Mouse (Mus musculus) forebrain, embryonic 12.5 days (tissue): ENCODE measurements around the gene Prss3. TPM values are rescaled to one million over a fixed set of nuclear protein-coding genes. Genes with fewer than 3 reads are reported as not detected.
"Not testable (repeated sequence)": the region's sequence is repeated elsewhere in the genome, so short reads cannot be mapped to it uniquely, and the experiment has no call there.

Experiments used
- ATAC-seq: fragments of 200-750 bp; cut with Nextera tagmentation; 2 replicates; pipeline ENCODE4 v1.8.0; 2017; ENCODE audit warnings: moderate TSS enrichment; ENCODE audit not compliant: low FRiP score
- H3K27ac ChIP-seq: fragments of 300-500 bp; sonication (generic); 2 replicates; pipeline ENCODE4 v1.5.1; 2016; ENCODE audit warnings: mild to moderate bottlenecking
- H3K27me3 ChIP-seq: fragments of 300-500 bp; sonication (generic); 2 replicates; pipeline ENCODE4 v1.6.1; 2016; ENCODE audit warnings: mild to moderate bottlenecking
- H3K36me3 ChIP-seq: fragments of 300-500 bp; sonication (generic); replicated peaks from 2 replicates; pipeline ENCODE4 v1.6.1; 2016; ENCODE audit warnings: mild to moderate bottlenecking
- H3K4me1 ChIP-seq: fragments of 300-500 bp; sonication (generic); 2 replicates; pipeline ENCODE4 v1.6.1; 2016
- H3K4me2 ChIP-seq: fragments of 300-500 bp; sonication (generic); 2 replicates; pipeline ENCODE4 v1.6.1; 2016; ENCODE audit warnings: mild to moderate bottlenecking, moderate library complexity
- H3K4me3 ChIP-seq: fragments of 300-500 bp; sonication (generic); replicated peaks from 2 replicates; pipeline ENCODE4 v1.5.1; 2016; ENCODE audit warnings: mild to moderate bottlenecking
- H3K9ac ChIP-seq: fragments of 300-500 bp; sonication (generic); 2 replicates; pipeline ENCODE4 v1.6.1; 2016; ENCODE audit warnings: mild to moderate bottlenecking
- H3K9me3 ChIP-seq: fragments of 300-500 bp; sonication (generic); 2 replicates; pipeline ENCODE4 v1.6.1; 2016
- WGBS: fragments of 180-500 bp; shearing (Covaris S2); methylation state at CpG from one replicate; pipeline ENCODE4 v1.1.7; 2016; 5-methylcytosine and 5-hydroxymethylcytosine counted together
- polyA plus RNA-seq: library from polyadenylated mRNA; unstranded; fragments of >200 nt; fragmentation: Nextera tagmentation; extraction: Ambion mirVana; gene quantifications from 2 replicates; pipeline ENCODE4 v1.2.1, GENCODE M21; 2016

The Prss3 gene
- 0.27 TPM in 1 of 2 replicates, not detected in the other for polyA plus RNA-seq

DNA sequence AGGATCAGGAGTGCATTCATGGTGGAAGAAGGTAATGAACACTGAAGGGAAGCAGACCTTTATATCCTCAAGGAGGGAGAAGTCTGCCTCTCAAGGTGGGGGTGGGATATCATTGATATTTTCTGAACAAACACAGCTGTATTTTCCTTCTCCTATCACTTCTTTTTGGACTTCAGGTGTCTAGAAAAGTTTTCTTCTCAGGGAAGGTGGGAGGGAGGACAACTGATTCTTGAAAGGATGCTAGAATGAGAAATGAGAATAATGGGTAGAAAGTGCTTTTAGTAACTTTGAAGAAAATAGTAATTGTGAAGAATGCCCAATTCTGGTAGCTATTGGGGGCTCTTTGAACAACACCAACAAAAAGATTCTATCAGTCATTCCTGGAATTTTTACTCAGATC lies at the start of gene Prss3:
Gene Prss3, minus strand, starts transcription at position 101 of the 400 bp plus-strand sequence.
- not testable (repeated sequence) for ATAC-seq, H3K27me3 ChIP-seq, H3K27ac ChIP-seq, H3K9me3 ChIP-seq, H3K4me3 ChIP-seq, H3K36me3 ChIP-seq, H3K4me2 ChIP-seq, H3K9ac ChIP-seq, H3K4me1 ChIP-seq

DNA sequence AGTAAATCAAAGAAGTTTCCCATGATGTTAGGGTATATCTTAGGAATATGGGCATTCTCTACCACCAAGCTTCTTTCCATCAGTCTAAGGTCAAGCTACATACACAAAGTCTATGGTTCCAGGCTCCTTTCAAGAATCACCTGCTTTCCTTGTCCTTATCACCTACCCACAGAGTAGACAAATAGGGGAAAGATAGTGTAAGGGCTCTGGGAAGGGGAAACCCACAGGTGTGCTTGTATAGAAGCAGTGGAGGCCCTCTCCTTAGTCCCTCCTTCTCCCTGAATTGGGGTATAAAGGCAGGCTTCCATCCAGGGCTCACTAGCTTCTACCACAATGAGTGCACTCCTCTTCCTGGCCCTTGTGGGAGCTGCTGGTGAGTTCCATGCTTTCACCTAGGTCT lies 14.6 kb upstream of the Prss3 start, which contains the start of gene Gm5771:
Gene Gm5771, plus strand, starts transcription at position 301 of the 400 bp plus-strand sequence.
- H3K27ac ChIP-seq, H3K9ac ChIP-seq, H3K4me2 ChIP-seq, H3K36me3 ChIP-seq, H3K27me3 ChIP-seq, H3K9me3 ChIP-seq, H3K4me1 ChIP-seq, ATAC-seq, H3K4me3 ChIP-seq: not testable (repeated sequence)

DNA sequence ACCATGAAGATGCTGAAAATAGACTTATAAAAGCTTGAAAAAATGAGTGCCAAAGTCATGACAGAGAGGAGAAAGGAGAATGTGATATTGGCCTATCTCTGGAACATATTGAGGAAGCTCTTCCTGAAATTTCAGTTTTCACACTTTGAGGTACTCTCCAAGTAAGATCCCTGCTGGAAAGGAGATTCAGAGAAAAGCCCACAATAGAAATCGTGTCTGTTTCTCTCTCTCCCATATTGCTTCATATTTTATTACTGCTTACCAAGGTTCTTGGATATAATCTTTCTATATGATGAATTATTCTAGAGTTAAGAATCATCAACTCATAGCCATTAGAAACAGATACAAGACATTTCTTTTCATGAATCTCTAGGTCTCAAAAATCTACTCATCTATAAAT lies 14.2 kb upstream of the Prss3 start:
- 71% methylated on average over 1 of the region's 1 CpGs for WGBS
- H3K4me2 ChIP-seq, H3K27ac ChIP-seq, H3K9me3 ChIP-seq, H3K4me3 ChIP-seq, H3K4me1 ChIP-seq, H3K9ac ChIP-seq, H3K36me3 ChIP-seq, ATAC-seq, H3K27me3 ChIP-seq: not testable (repeated sequence)

DNA sequence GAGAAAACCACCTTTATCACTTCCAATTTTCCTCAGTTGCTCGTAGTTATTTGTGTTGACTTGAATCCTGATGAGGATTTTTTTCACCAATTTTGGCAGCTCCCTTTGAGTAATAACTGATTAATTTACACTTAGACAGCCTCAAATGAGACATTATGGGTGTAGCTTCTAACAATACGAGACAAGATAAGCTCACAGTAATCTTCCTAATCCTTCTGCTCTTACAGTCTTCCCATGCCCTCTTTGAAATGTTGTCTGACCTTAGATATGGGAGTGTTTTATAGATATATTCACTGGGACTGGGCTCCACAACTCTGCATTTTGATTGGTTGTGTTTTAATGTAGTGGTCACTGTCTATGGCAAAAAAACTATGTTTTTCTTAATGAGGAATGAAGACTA lies 9.3 kb upstream of the Prss3 start:
- Histone ChIP-seq H3K4me1 (no peaks in the 10 kb centered on the region), H3K4me3 (no peak overlapping the region), H3K27me3 (no peaks in the 10 kb centered on the region), H3K27ac (no peak overlapping the region), H3K36me3 (no peaks in the 10 kb centered on the region), H3K9ac (no peak overlapping the region), H3K9me3 (no peaks in the 10 kb centered on the region), H3K4me2 (no peak overlapping the region)
- WGBS: 84% methylated on average over 2 of the region's 2 CpGs
- no peak for ATAC-seq

DNA sequence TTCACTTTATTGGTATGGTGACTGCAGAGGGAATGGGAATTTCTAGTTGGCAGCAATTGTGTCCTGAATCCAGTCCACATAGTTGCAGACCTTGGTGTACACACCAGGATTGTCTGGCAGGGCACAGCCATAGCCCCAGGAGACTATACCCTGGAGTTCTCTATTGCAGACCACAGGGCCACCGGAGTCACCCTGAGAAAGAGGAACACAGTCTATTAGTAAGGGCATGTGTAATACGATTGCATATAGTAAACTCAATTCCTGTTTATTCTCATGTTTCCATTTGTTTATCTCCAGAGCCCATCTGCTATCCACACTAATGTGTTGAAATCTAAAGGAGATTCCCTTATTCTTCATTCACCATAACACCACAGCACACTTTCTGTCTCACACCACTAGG lies 3.7 kb downstream of the Prss3 start:
- H3K9ac ChIP-seq, H3K36me3 ChIP-seq, H3K9me3 ChIP-seq, ATAC-seq, H3K4me2 ChIP-seq, H3K4me1 ChIP-seq, H3K4me3 ChIP-seq, H3K27ac ChIP-seq, H3K27me3 ChIP-seq: not testable (repeated sequence)
- WGBS: 81% methylated on average over 2 of the region's 2 CpGs

DNA sequence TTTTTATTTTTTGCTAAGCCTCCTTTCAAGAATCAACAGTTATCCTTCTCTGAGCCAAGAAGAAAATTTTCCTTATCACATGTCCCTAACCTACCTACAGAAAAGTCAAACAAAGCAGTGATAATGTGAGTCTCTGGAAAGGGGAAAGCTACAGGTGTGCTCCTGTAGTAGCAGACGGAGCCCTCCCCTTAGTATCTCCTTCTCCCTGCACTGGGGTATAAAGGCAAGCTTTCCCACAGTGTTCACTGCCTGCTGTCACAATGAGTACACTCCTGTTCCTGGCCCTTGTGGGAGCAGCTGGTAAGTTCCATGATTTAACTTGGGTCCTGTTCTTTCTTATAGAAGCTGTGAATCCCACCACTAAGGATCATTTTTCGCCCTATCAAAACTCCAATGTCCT lies 23.5 kb downstream of the Prss3 start, which contains the start of gene Try10:
Gene Try10, plus strand, starts transcription at position 174 of the 400 bp plus-strand sequence.
- Histone ChIP-seq H3K4me2 (no peak within 1 kb of the TSS), H3K36me3 (no peaks in the 10 kb centered on the region), H3K27ac (no peak within 1 kb of the TSS), H3K27me3 (no peaks in the 10 kb centered on the region), H3K9me3 (no peaks in the 10 kb centered on the region), H3K9ac (no peak within 1 kb of the TSS), H3K4me3 (no peak within 1 kb of the TSS), H3K4me1 (no peaks in the 10 kb centered on the region)
- WGBS: 85% methylated on average over 2 of the region's 2 CpGs
- no peak for ATAC-seq

Other genes starting within 250 kb of the Prss3 start
- not detected in 2 replicates for gene Try4, start 75.4 kb downstream of the Prss3 start, polyA plus RNA-seq
- 0.33 TPM in 1 of 2 replicates, not detected in the other for gene Try5, start 60.8 kb downstream of the Prss3 start, polyA plus RNA-seq
- not detected in 2 replicates for gene Try10, start 23.6 kb downstream of the Prss3 start, polyA plus RNA-seq
- not detected in 2 replicates for gene Gm5771, start 14.7 kb upstream of the Prss3 start, polyA plus RNA-seq
- gene Gm10334, start 68.5 kb upstream of the Prss3 start, polyA plus RNA-seq: not detected in 2 replicates
- not detected in 2 replicates for gene Prss1, start 81.3 kb upstream of the Prss3 start, polyA plus RNA-seq
- gene Prss2, start 144.1 kb upstream of the Prss3 start, polyA plus RNA-seq: not detected in 2 replicates
- gene Ephb6, start 227.8 kb upstream of the Prss3 start, polyA plus RNA-seq: 17.7 and 18.4 TPM in 2 replicates